Mouse (Mus musculus): ENCODE results near the gene Slamf8. TPM values are rescaled to one million over a fixed set of nuclear protein-coding genes. Genes with fewer than 3 reads are reported as not detected.

Gene Slamf8
- total RNA-seq, 2 experiments from 2014 or later = 8.7 to 10.1 TPM

GRCm38 (mm10) chr1:172594495-172594894 is 4.1 kb upstream of the Slamf8 start:
- peak; percentile 70 for ATAC-seq (ENCODE audit: poor library complexity, severe bottlenecking)

DNA sequence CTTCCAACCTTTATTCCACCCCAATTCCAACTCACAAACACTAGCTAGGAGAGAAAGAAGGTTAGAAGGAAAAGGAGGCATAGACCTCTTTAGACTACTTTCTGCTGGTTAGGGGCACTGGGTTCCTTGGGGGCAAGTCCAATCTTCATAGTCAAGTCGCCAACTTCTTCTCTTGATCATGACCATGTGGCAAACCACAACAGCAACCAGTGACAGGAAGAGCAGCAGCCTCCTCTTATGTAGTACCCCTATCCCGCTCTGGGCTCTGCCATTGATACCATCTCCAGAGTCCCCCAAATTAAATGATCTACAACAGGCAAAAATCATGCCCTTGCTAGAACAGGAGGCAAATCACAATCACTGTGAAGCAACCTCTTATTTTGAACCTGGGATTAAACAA is 3.6 kb upstream of the Slamf8 start:
- no peak for ATAC-seq (ENCODE audit: poor library complexity, severe bottlenecking)

- ATAC-seq (ENCODE audit: poor library complexity, severe bottlenecking) = no peak
Observed at GRCm38 (mm10) chr1:172593321-172593720, 3.0 kb upstream of the Slamf8 start.

DNA sequence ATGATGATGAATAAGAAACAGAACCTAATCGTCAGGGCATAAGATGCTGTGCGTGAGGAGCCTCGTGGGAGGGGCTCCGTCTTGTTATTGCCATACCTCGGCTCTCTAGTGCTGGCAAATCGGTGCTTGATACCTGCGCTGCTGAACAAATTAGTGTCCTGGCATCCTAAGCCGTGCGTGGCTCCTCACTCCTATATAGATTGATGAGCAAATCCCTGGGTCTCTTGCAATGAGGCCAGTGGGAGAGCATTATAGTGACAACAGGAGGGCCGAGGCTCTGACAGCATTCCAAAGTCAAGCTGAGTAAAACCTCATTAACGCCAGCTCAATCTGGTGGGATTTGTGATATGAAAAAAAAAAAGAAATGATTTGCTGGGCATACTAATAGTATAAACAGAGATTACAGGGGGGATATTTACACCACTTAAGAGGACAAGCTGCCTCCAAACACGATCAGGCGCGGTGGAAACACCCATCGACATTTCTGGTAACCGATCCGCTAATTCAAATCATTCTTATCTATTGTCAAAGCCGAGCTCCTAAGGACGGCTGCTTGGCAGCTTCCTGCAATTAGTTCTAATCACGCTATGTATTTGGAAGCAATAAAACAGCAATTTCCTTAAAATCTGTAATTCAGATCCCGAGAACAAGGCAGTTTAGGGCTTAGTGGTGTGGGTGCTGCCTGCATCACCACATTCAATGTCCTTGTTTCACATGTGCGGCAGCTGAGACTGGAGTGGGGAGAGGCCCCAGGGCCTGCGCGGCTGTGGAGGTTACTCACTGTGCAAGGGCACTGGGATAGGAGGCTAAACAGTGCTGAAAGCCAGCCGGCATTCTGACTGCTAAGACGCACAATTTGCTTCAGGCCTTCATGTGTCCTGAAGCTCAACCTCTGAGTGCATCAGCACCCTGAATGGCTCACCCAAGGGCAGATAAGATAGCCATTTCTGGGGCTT is 4.5 kb downstream of the Slamf8 start:
- ATAC-seq (ENCODE audit: poor library complexity, severe bottlenecking) = peak; percentile 17

- no peak for ATAC-seq (ENCODE audit: poor library complexity, severe bottlenecking)
Observed at GRCm38 (mm10) chr1:172585026-172585425, 5.3 kb downstream of the Slamf8 start.

GRCm38 (mm10) chr1:172584271-172584670 is 6.1 kb downstream of the Slamf8 start:
- no peak for ATAC-seq (ENCODE audit: poor library complexity, severe bottlenecking)

- ATAC-seq (ENCODE audit: poor library complexity, severe bottlenecking) = no peak
Observed at GRCm38 (mm10) chr1:172582436-172582835, 7.9 kb downstream of the Slamf8 start.

DNA sequence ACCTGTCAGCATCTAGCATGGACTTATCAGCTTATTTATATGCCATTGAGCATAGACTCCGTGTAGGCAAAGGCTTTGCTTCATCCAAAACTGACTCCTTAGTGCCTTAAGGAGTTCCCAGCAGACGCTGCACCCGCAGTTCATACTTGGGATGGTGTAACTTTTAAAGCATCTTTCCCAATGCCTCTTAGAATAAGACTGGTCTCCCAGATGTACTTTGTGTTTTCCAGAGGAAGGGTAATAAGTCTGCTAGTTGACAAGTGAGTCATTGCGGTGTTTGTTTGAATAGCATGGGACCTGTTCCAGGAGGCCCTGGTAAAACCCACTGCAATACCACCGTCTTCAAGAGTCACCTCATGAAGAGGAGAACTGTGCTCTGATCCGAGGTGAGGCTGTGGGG is 10.3 kb downstream of the Slamf8 start:
- ATAC-seq (ENCODE audit: poor library complexity, severe bottlenecking) = no peak

GRCm38 (mm10) chr1:172567758-172568157 is 22.6 kb downstream of the Slamf8 start:
- no peak for ATAC-seq (ENCODE audit: poor library complexity, severe bottlenecking)

GRCm38 (mm10) chr1:172566131-172566530 is 24.2 kb downstream of the Slamf8 start:
- no peak; the same call in 1 of the 2 replicates for ATAC-seq (ENCODE audit: poor library complexity, severe bottlenecking)

- ATAC-seq (ENCODE audit: poor library complexity, severe bottlenecking) = peak; percentile 8
Observed at GRCm38 (mm10) chr1:172563465-172563828, 26.9 kb downstream of the Slamf8 start.

- peak; percentile 73 for ATAC-seq (ENCODE audit: poor library complexity, severe bottlenecking)
Observed at GRCm38 (mm10) chr1:172562641-172563464, 27.5 kb downstream of the Slamf8 start.

GRCm38 (mm10) chr1:172555638-172556037 is 34.7 kb downstream of the Slamf8 start, which contains the start of gene Vsig8:
TSS of gene Vsig8 (plus strand) at chr1:172555938.
- no peak for ATAC-seq (ENCODE audit: poor library complexity, severe bottlenecking)

DNA sequence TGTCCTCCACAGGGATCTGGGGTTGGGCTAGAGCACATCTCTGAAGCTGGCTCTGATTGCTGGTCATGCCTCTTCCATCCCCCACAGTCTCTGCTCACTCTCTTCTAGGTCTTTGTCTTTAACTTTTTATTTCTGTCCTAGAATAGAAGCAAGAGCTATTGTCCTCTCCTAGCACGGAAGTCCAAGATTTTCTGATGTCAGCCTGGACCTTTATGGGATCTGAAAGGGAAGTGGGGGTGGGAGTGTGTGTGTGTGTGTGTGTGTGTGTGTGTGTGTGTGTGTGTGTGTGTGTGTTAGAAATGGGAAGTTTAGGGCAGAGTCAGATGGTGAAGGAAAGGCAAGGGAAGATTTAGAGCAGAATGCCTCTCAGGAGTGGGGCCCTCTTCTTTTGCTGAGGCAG is 37.7 kb downstream of the Slamf8 start:
- ATAC-seq (ENCODE audit: poor library complexity, severe bottlenecking) = no peak

GRCm38 (mm10) chr1:172551009-172551408 is 39.4 kb downstream of the Slamf8 start:
- no peak for ATAC-seq (ENCODE audit: poor library complexity, severe bottlenecking)

GRCm38 (mm10) chr1:172550551-172550951 is 39.8 kb downstream of the Slamf8 start:
- ATAC-seq (ENCODE audit: poor library complexity, severe bottlenecking) = peak; percentile 81

DNA sequence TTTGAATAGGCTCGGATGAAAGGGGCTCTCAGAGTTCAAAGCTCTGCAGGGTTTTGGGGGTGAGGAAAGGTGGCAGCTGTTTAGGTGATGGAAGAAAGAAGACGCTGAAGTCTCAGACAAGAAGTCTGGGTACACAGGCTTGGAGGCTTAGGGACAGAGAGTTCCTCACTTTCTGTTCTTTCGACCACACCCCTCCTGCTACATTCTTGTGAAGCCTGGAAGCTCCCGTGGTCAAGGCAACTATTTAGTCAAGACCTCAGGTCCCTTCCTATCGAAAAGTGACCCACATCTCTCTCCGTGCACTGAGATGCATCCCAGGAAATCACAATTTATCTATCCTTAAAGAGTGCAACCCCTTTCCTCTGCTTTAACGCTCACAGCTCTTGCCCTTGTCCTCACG is 40.7 kb downstream of the Slamf8 start:
- 0 out of 2 replicates have a peak, but pooled peaks have one; percentile 15 for ATAC-seq (ENCODE audit: poor library complexity, severe bottlenecking)

GRCm38 (mm10) chr1:172549314-172549713 is 41.1 kb downstream of the Slamf8 start:
- no peak for ATAC-seq (ENCODE audit: poor library complexity, severe bottlenecking)

- ATAC-seq (ENCODE audit: poor library complexity, severe bottlenecking) = peak; percentile 75
Observed at GRCm38 (mm10) chr1:172548501-172548900, 41.9 kb downstream of the Slamf8 start.

- ATAC-seq (ENCODE audit: poor library complexity, severe bottlenecking) = no peak
Observed at GRCm38 (mm10) chr1:172546062-172546461, 44.3 kb downstream of the Slamf8 start.

- no peak for ATAC-seq (ENCODE audit: poor library complexity, severe bottlenecking)
Observed at GRCm38 (mm10) chr1:172540283-172540820, 50.0 kb downstream of the Slamf8 start.
